Mouse (Mus musculus): ENCODE measurements around the gene Bach2. TPM values are rescaled to one million over a fixed set of nuclear protein-coding genes. Genes with fewer than 3 reads are reported as not detected.

Gene Bach2
- polyA plus RNA-seq, 1 experiment from 2014 or later, result 19.1 TPM

DNA sequence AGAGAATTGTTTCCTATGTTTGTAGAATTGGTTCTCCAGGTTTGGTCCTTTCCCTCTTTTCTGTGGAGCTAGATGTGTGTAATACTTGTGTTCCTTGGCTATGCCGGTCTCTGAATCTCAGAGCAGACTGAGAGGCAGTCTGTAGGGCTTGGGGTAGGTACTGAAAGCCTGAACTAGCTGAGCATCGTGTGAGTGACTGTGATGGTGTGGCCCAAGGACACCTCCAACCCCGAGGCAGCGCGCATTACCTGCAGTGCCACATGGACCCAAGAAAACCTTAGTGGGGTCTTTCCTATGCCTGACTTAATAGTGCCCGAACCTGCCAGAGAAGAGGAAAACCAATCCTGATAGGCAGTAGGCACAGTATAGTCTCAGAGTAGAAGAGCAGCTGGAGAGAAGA is 85.5 kb downstream of the Bach2 start:
- H3K9ac ChIP-seq (ENCODE audit: low read depth, low read length), result no peak overlapping the region
- no peaks in the 10 kb centered on the region for H3K27me3 ChIP-seq (replicated peaks; ENCODE audit: control insufficient read depth, insufficient read depth, low read length)
- H3K4me1 ChIP-seq (ENCODE audit: control insufficient read depth, insufficient read depth, low read depth, low read length), result peaks cover 35% of the 10 kb centered on the region
- no peak overlapping the region for H3K4me2 ChIP-seq (ENCODE audit: low read length)
- ATAC-seq, result no peak; the same call in 1 of the 2 replicates
- H3K36me3 ChIP-seq (ENCODE audit: control insufficient read depth, insufficient read depth, low read length), result no peaks in the 10 kb centered on the region
- 95% methylated on average over 6 of the region's 6 CpGs for WGBS
- H3K4me3 ChIP-seq (ENCODE audit: low read length), result no peak overlapping the region
- no peak overlapping the region for H3K27ac ChIP-seq (ENCODE audit: low read depth, low read length)
- H3K9me3 ChIP-seq (ENCODE audit: control insufficient read depth, low read length), result 0 out of 2 replicates have a peak, but pooled peaks cover 3% of the 10 kb centered on the region

DNA sequence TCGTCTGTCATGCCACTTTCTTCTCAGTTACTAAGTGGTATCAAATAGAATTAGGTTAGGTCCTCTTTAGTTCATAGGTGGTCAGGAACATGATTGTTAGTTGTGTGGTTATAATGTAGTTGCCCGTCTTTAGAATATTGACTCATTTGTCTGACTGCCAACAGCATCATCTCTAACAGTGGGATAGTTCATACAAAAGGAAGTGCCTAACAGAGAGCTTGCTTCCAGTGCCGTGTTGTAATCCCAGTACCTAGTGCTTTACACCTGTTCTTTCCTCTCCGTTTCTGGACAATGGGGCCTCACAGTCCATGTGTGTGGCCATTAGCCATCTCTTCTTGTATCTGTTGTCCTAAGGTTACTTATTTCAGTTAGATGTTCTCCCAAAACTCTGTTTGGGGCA is 86.4 kb downstream of the Bach2 start:
- no peaks in the 10 kb centered on the region for H3K27me3 ChIP-seq (replicated peaks; ENCODE audit: control insufficient read depth, insufficient read depth, low read length)
- H3K27ac ChIP-seq (ENCODE audit: low read depth, low read length), result no peak overlapping the region
- no peak for ATAC-seq
- peaks cover 35% of the 10 kb centered on the region for H3K4me1 ChIP-seq (ENCODE audit: control insufficient read depth, insufficient read depth, low read depth, low read length)
- 50% methylated on average over 4 of the region's 4 CpGs for WGBS
- H3K9me3 ChIP-seq (ENCODE audit: control insufficient read depth, low read length), result 0 out of 2 replicates have a peak, but pooled peaks cover 3% of the 10 kb centered on the region
- H3K36me3 ChIP-seq (ENCODE audit: control insufficient read depth, insufficient read depth, low read length), result no peaks in the 10 kb centered on the region
- no peak overlapping the region for H3K4me2 ChIP-seq (ENCODE audit: low read length)
- H3K4me3 ChIP-seq (ENCODE audit: low read length), result no peak overlapping the region
- no peak overlapping the region for H3K9ac ChIP-seq (ENCODE audit: low read depth, low read length)

GRCm38 (mm10) chr4:32325596-32325995 is 87.0 kb downstream of the Bach2 start:
- whole genome bisulfite sequencing, result 18% methylated on average over 3 of the region's 3 CpGs
- Histone ChIP-seq H3K9ac (ENCODE audit: low read depth, low read length) (no peak overlapping the region), H3K27ac (ENCODE audit: low read depth, low read length) (peak overlapping the region; percentile 29; the same call in 1 of the 2 replicates), H3K4me3 (ENCODE audit: low read length) (no peak overlapping the region), H3K4me2 (ENCODE audit: low read length) (no peak overlapping the region), H3K9me3 (ENCODE audit: control insufficient read depth, low read length) (0 out of 2 replicates have a peak, but pooled peaks cover 3% of the 10 kb centered on the region), H3K36me3 (ENCODE audit: control insufficient read depth, insufficient read depth, low read length) (no peaks in the 10 kb centered on the region), H3K4me1 (ENCODE audit: control insufficient read depth, insufficient read depth, low read depth, low read length) (peaks cover 35% of the 10 kb centered on the region), H3K27me3 (replicated peaks; ENCODE audit: control insufficient read depth, insufficient read depth, low read length) (no peaks in the 10 kb centered on the region)
- ATAC-seq, result 0 out of 2 replicates have a peak, but pooled peaks have one; percentile 5

GRCm38 (mm10) chr4:32326279-32326678 is 87.7 kb downstream of the Bach2 start:
- peak; percentile 25 for ATAC-seq
- H3K27ac ChIP-seq (ENCODE audit: low read depth, low read length), result peak overlapping the region; percentile 74
- H3K4me2 ChIP-seq (ENCODE audit: low read length), result peak overlapping the region; percentile 24
- no peaks in the 10 kb centered on the region for H3K27me3 ChIP-seq (replicated peaks; ENCODE audit: control insufficient read depth, insufficient read depth, low read length)
- H3K9me3 ChIP-seq (ENCODE audit: control insufficient read depth, low read length), result 0 out of 2 replicates have a peak, but pooled peaks cover 3% of the 10 kb centered on the region
- H3K36me3 ChIP-seq (ENCODE audit: control insufficient read depth, insufficient read depth, low read length), result no peaks in the 10 kb centered on the region
- 30% methylated on average over 10 of the region's 10 CpGs for WGBS
- H3K9ac ChIP-seq (ENCODE audit: low read depth, low read length), result peak overlapping the region; percentile 24; the same call in 1 of the 2 replicates
- H3K4me3 ChIP-seq (ENCODE audit: low read length), result no peak overlapping the region
- H3K4me1 ChIP-seq (ENCODE audit: control insufficient read depth, insufficient read depth, low read depth, low read length), result peaks cover 35% of the 10 kb centered on the region

GRCm38 (mm10) chr4:32326860-32327259 is 88.3 kb downstream of the Bach2 start:
- Histone ChIP-seq H3K4me3 (ENCODE audit: low read length) (no peak overlapping the region), H3K4me2 (ENCODE audit: low read length) (peak overlapping the region; percentile 13; the same call in 1 of the 2 replicates), H3K9me3 (ENCODE audit: control insufficient read depth, low read length) (0 out of 2 replicates have a peak, but pooled peaks cover 3% of the 10 kb centered on the region), H3K27me3 (replicated peaks; ENCODE audit: control insufficient read depth, insufficient read depth, low read length) (no peaks in the 10 kb centered on the region), H3K36me3 (ENCODE audit: control insufficient read depth, insufficient read depth, low read length) (no peaks in the 10 kb centered on the region), H3K27ac (ENCODE audit: low read depth, low read length) (peak overlapping the region; percentile 74), H3K4me1 (ENCODE audit: control insufficient read depth, insufficient read depth, low read depth, low read length) (peaks cover 35% of the 10 kb centered on the region), H3K9ac (ENCODE audit: low read depth, low read length) (peak overlapping the region; percentile 24)
- 12% methylated on average over 3 of the region's 3 CpGs for WGBS
- ATAC-seq, result peak; percentile 31

DNA sequence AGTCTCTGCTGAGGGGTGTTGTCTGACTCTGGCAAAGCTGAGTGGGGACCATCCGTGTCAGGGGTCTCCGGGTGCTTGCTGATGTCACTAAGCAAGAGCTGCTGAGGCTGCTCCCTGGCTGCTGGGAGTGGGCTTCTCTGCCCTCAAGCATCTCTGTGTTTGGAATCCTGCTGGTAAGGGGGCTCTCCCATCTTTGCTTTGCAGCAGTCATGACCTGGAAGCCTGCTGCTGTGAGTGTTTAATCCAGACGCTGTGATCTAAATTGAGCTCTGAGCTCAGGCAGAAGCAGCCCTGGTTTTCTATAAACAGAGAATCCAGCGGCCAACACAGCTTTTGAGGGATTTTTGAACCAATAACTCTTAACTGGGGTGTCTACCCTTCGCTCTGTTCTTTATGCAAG is 89.0 kb downstream of the Bach2 start:
- Histone ChIP-seq H3K9ac (ENCODE audit: low read depth, low read length) (peak overlapping the region; percentile 59), H3K4me2 (ENCODE audit: low read length) (no peak overlapping the region), H3K27me3 (replicated peaks; ENCODE audit: control insufficient read depth, insufficient read depth, low read length) (no peaks in the 10 kb centered on the region), H3K4me1 (ENCODE audit: control insufficient read depth, insufficient read depth, low read depth, low read length) (peaks cover 35% of the 10 kb centered on the region), H3K4me3 (ENCODE audit: low read length) (no peak overlapping the region), H3K9me3 (ENCODE audit: control insufficient read depth, low read length) (0 out of 2 replicates have a peak, but pooled peaks cover 3% of the 10 kb centered on the region), H3K36me3 (ENCODE audit: control insufficient read depth, insufficient read depth, low read length) (no peaks in the 10 kb centered on the region), H3K27ac (ENCODE audit: low read depth, low read length) (peak overlapping the region; percentile 72)
- 0 out of 2 replicates have a peak, but pooled peaks have one; percentile 4 for ATAC-seq
- WGBS, result 30% methylated on average over 5 of the region's 5 CpGs

- WGBS, result 53% methylated on average over 2 of the region's 2 CpGs
- no peak overlapping the region for H3K27ac ChIP-seq (ENCODE audit: low read depth, low read length)
- ATAC-seq, result no peak
- H3K4me1 ChIP-seq (ENCODE audit: control insufficient read depth, insufficient read depth, low read depth, low read length), result peaks cover 35% of the 10 kb centered on the region
- no peak overlapping the region for H3K4me3 ChIP-seq (ENCODE audit: low read length)
- H3K36me3 ChIP-seq (ENCODE audit: control insufficient read depth, insufficient read depth, low read length), result no peaks in the 10 kb centered on the region
- H3K9ac ChIP-seq (ENCODE audit: low read depth, low read length), result no peak overlapping the region
- 0 out of 2 replicates have a peak, but pooled peaks cover under 1% of the 10 kb centered on the region for H3K9me3 ChIP-seq (ENCODE audit: control insufficient read depth, low read length)
- no peaks in the 10 kb centered on the region for H3K27me3 ChIP-seq (replicated peaks; ENCODE audit: control insufficient read depth, insufficient read depth, low read length)
- H3K4me2 ChIP-seq (ENCODE audit: low read length), result no peak overlapping the region
Observed at GRCm38 (mm10) chr4:32328561-32328960, 90.0 kb downstream of the Bach2 start.

DNA sequence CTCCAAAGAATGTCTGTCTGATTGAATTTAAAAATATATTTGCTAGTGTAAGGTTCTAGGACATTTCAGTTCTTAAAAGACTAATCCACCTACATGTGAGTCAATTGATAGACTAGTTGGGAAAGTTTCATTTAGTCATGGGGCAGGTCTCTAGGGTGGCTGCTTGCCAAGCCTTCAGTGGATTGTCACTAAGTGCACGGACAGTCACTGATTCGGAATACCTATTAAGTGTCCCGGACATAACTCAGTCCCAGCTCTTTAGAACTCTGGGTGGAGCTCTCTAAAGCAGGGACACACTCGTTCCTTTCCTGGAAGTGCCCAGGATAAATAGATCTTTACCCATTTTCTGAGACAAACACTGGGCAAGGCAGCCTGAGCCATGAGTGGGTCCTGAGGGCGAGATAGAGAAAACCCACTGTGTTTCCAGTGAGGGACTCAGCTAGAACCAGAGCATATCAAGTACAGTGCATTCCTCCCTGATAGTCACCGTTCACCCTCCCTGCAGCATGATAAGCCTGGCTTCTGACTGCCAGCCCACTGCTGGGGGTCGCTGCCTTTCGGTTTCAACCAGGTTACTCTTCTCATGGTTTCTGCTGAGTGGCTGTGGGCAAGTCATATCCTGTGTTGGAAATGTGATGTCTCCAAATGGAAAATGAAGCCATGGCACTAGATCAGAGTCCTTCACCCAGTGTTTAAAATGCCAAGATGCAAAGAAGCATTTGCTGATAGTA is 92.1 kb downstream of the Bach2 start:
- H3K27ac ChIP-seq (ENCODE audit: low read depth, low read length), result no peak overlapping the region
- no peak overlapping the region for H3K9ac ChIP-seq (ENCODE audit: low read depth, low read length)
- ATAC-seq, result no peak
- no peaks in the 10 kb centered on the region for H3K27me3 ChIP-seq (replicated peaks; ENCODE audit: control insufficient read depth, insufficient read depth, low read length)
- no peak overlapping the region for H3K4me2 ChIP-seq (ENCODE audit: low read length)
- 66% methylated on average over 8 of the region's 8 CpGs for WGBS
- no peak overlapping the region for H3K4me3 ChIP-seq (ENCODE audit: low read length)
- no peaks in the 10 kb centered on the region for H3K9me3 ChIP-seq (ENCODE audit: control insufficient read depth, low read length)
- no peaks in the 10 kb centered on the region for H3K36me3 ChIP-seq (ENCODE audit: control insufficient read depth, insufficient read depth, low read length)
- H3K4me1 ChIP-seq (ENCODE audit: control insufficient read depth, insufficient read depth, low read depth, low read length), result peaks cover 22% of the 10 kb centered on the region

DNA sequence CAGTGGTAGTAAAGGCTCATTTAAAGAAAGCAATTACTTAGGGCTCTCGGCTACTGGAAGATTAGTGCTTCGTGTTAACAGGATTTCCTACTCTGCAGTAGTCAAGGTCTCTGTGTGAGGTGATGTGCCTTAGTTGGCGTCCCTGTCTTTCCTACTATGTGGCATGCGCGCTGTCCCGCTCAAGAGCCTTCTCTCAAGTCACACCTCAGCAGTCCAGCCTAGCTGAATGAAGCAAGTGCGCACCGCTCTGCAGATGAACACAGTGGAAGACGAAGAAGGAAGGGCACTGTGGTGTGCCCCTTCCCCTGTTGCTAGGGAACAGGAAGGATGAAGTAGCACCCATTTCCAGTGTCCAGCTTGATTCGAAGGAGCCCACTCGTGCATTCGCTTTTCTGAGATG is 93.4 kb downstream of the Bach2 start:
- ATAC-seq, result no peak
- 90% methylated on average over 12 of the region's 12 CpGs for WGBS
- H3K4me1 ChIP-seq (ENCODE audit: control insufficient read depth, insufficient read depth, low read depth, low read length), result peaks cover 10% of the 10 kb centered on the region
- no peaks in the 10 kb centered on the region for H3K27me3 ChIP-seq (replicated peaks; ENCODE audit: control insufficient read depth, insufficient read depth, low read length)
- no peak overlapping the region for H3K4me3 ChIP-seq (ENCODE audit: low read length)
- H3K4me2 ChIP-seq (ENCODE audit: low read length), result no peak overlapping the region
- no peaks in the 10 kb centered on the region for H3K36me3 ChIP-seq (ENCODE audit: control insufficient read depth, insufficient read depth, low read length)
- no peak overlapping the region for H3K9ac ChIP-seq (ENCODE audit: low read depth, low read length)
- H3K9me3 ChIP-seq (ENCODE audit: control insufficient read depth, low read length), result no peaks in the 10 kb centered on the region
- H3K27ac ChIP-seq (ENCODE audit: low read depth, low read length), result no peak overlapping the region
